Comparison of ENCODE assay signal across 8 mouse cellular contexts in genomic region chr6:83913710-83914109, GRCm38 (mm10). TPM values are rescaled to one million over a fixed set of nuclear protein-coding genes. Genes with fewer than 3 reads are reported as not detected.
DNase-seq lines count a peak whose midpoint lies in the region; ATAC-seq lines count a peak whose summit lies in the region.

No protein-coding gene starts in this region.

- no peak overlapping the region; the same call in 1 of the 2 replicates for H3K9ac ChIP-seq in embryonic facial prominence, embryonic 11.5 days (replicated peaks; ENCODE audit: low read length)
- no peak overlapping the region for H3K9ac ChIP-seq in midbrain, embryonic 11.5 days (ENCODE audit: low read length)

- WGBS in embryonic facial prominence, embryonic 11.5 days: 46% methylated on average over 4 of the region's 4 CpGs
- 51% methylated on average over 4 of the region's 4 CpGs for WGBS in midbrain, embryonic 11.5 days

- no peak overlapping the region for H3K4me3 ChIP-seq in embryonic facial prominence, embryonic 11.5 days (ENCODE audit: low read depth, low read length)
- H3K4me3 ChIP-seq in midbrain, embryonic 11.5 days (ENCODE audit: low read depth, low read length): peak overlapping the region; percentile 96; the same call in 1 of the 2 replicates

- no peaks in the 10 kb centered on the region for H3K27me3 ChIP-seq in embryonic facial prominence, embryonic 11.5 days (ENCODE audit: control insufficient read depth, insufficient read depth, low read length)
- no peaks in the 10 kb centered on the region for H3K27me3 ChIP-seq in midbrain, embryonic 11.5 days (ENCODE audit: control insufficient read depth, insufficient read depth, low read length)

- no peaks in the 10 kb centered on the region for H3K36me3 ChIP-seq in embryonic facial prominence, embryonic 11.5 days (replicated peaks; ENCODE audit: control insufficient read depth, insufficient read depth, low read depth, low read length)
- no peaks in the 10 kb centered on the region for H3K36me3 ChIP-seq in midbrain, embryonic 11.5 days (ENCODE audit: control insufficient read depth, insufficient read depth, low read length)

- H3K27ac ChIP-seq in embryonic facial prominence, embryonic 11.5 days (replicated peaks; ENCODE audit: low read depth, low read length): no peak overlapping the region
- H3K27ac ChIP-seq in midbrain, embryonic 11.5 days (ENCODE audit: low read depth, low read length): no peak overlapping the region

- peak; percentile 7 to 14 for DNase-seq in left cerebral cortex, postnatal 14 days (ENCODE audit: low spot score in 2 of 2)
- no peak for DNase-seq in left cerebral cortex, adult 11 months (ENCODE audit: low spot score)
- no peak for DNase-seq in embryonic facial prominence, embryonic 11.5 days (ENCODE audit: low spot score)
- peak; percentile 17 for DNase-seq in heart, postnatal 4 days
- no peak for DNase-seq in midbrain, embryonic 11.5 days (ENCODE audit: low spot score, missing footprints)
- DNase-seq in urinary bladder, postnatal 36 days (ENCODE audit: low spot score in 2 of 2): no peak
- DNase-seq in adrenal gland, adult 18-20 months (ENCODE audit: low spot score in 2 of 2): no peak

- intact Hi-C loops in left cerebral cortex, postnatal 14 days (cut with DNase I): loop anchor here (2.0 kb wide), 1 partner anchor 35 kb away; no protein-coding TSS in a partner anchor

- 0 out of 2 replicates have a peak, but pooled peaks have one; percentile 3 for ATAC-seq in embryonic facial prominence, embryonic 11.5 days (replicated peaks; ENCODE audit: insufficient number of reproducible peaks, low FRiP score, low TSS enrichment, low read depth)
- ATAC-seq in midbrain, embryonic 11.5 days (ENCODE audit: low FRiP score): peak; percentile 42
- no peak for ATAC-seq in megakaryocyte-erythroid progenitor cell, adult 5-6 weeks (replicated peaks; ENCODE audit: low FRiP score, low TSS enrichment, poor library complexity, severe bottlenecking)

- H3K4me1 ChIP-seq in embryonic facial prominence, embryonic 11.5 days (ENCODE audit: control insufficient read depth, insufficient read depth, low read length): no peaks in the 10 kb centered on the region
- H3K4me1 ChIP-seq in midbrain, embryonic 11.5 days (ENCODE audit: control insufficient read depth, insufficient read depth, low read length): no peaks in the 10 kb centered on the region; the same call in 1 of the 2 replicates

- no peaks in the 10 kb centered on the region for H3K9me3 ChIP-seq in embryonic facial prominence, embryonic 11.5 days (replicated peaks; ENCODE audit: control insufficient read depth, low read length)
- H3K9me3 ChIP-seq in midbrain, embryonic 11.5 days (ENCODE audit: control insufficient read depth, low read length): no peaks in the 10 kb centered on the region

- no peak overlapping the region for H3K4me2 ChIP-seq in embryonic facial prominence, embryonic 11.5 days (ENCODE audit: low read depth, low read length)
- H3K4me2 ChIP-seq in midbrain, embryonic 11.5 days: no peak overlapping the region

RNA-seq across cellular contexts. Expression of gene Zfp638, which starts 46.8 kb away (rescaled TPM):
- total RNA-seq in left cerebral cortex, postnatal 14 days (2021): 100 to 1,000 TPM; 112 to 116 TPM
- 101 and 116 TPM in 2 replicates for polyA plus RNA-seq in embryonic facial prominence, embryonic 11.5 days (2014; fragmentation: Nextera tagmentation; extraction: Ambion mirVana)
- 10 to 100 TPM; 67.9 to 75.3 TPM for total RNA-seq in heart, postnatal 4 days (2021)
- 102 and 120 TPM in 2 replicates for polyA plus RNA-seq in midbrain, embryonic 11.5 days (2014; fragmentation: Nextera tagmentation; extraction: Ambion mirVana)
- 10 to 100 TPM; 91.0 to 95.9 TPM for total RNA-seq in adrenal gland, adult 18-20 months (2021)
- 104 and 139 TPM in 2 replicates for total RNA-seq in megakaryocyte-erythroid progenitor cell, adult 5-6 weeks (2014; fragmentation: Nextera tagmentation)
- 158 and 188 TPM in 2 replicates for total RNA-seq in megakaryocyte-erythroid progenitor cell, adult 5-6 weeks (2017)

Comparison
In these comparisons a context has a peak if more than half of its experiments do, and no peak if none do; other contexts are left out.
1. DNase-seq: peak in left cerebral cortex, postnatal 14 days (2 of 2) and heart, postnatal 4 days (single experiment); none in left cerebral cortex, adult 11 months (single experiment), embryonic facial prominence, embryonic 11.5 days (single experiment), midbrain, embryonic 11.5 days (single experiment), urinary bladder, postnatal 36 days (0 of 2) and adrenal gland, adult 18-20 months (0 of 2).